Mouse (Mus musculus) heart, embryonic 14.5 days (tissue): ENCODE results near the gene Hebp1. TPM values are rescaled to one million over a fixed set of nuclear protein-coding genes. Genes with fewer than 3 reads are reported as not detected.

Experiments
- ATAC-seq: fragments of 200-750 bp; cut with Nextera tagmentation; 2 replicates; pipeline ENCODE4 v1.8.0; 2017; ENCODE audit warnings: low read depth, moderate TSS enrichment; ENCODE audit not compliant: insufficient number of reproducible peaks, insufficient read depth, low FRiP score
- H3K27ac ChIP-seq, 2 experiments: fragments of 200-500 bp in 1 of 2; fragments of 300-500 bp in 1 of 2; sonication (generic) in 1 of 2; replicated peaks in 1 of 2; 2 replicates each; pipeline ENCODE4 v1.5.1; 2012 to 2014; ENCODE audit warnings: low read depth in 2 of 2, low read length in 2 of 2, control low read depth in 1 of 2, mild to moderate bottlenecking in 1 of 2, mixed read lengths in 1 of 2; ENCODE audit not compliant: control insufficient read depth in 1 of 2, insufficient read depth in 1 of 2
- H3K27me3 ChIP-seq: fragments of 300-500 bp; sonication (generic); 2 replicates; pipeline ENCODE4 v1.6.1; 2014; ENCODE audit warnings: mild to moderate bottlenecking, low read length, control low read depth; ENCODE audit not compliant: control insufficient read depth, insufficient read depth
- H3K36me3 ChIP-seq: fragments of 300-500 bp; sonication (generic); 2 replicates; pipeline ENCODE4 v1.6.1; 2014; ENCODE audit warnings: mild to moderate bottlenecking, control low read depth, low read length, mixed read lengths; ENCODE audit not compliant: control insufficient read depth, insufficient read depth
- H3K4me1 ChIP-seq, 2 experiments: fragments of 200-500 bp in 1 of 2; fragments of 300-500 bp in 1 of 2; sonication (generic) in 1 of 2; 2 replicates each; pipeline ENCODE4 v1.6.1; 2012 to 2014; ENCODE audit warnings: low read length in 2 of 2, control low read depth in 1 of 2, mixed read lengths in 1 of 2; ENCODE audit not compliant: control insufficient read depth in 2 of 2, insufficient read depth in 2 of 2
- H3K4me2 ChIP-seq: fragments of 300-500 bp; sonication (generic); 2 replicates; pipeline ENCODE4 v1.6.1; 2014; ENCODE audit warnings: mild to moderate bottlenecking, low read length
- H3K4me3 ChIP-seq, 2 experiments: fragments of 200-500 bp in 1 of 2; fragments of 300-500 bp in 1 of 2; sonication (generic) in 1 of 2; 2 replicates each; pipeline ENCODE4 v1.5.1; 2012 to 2014; ENCODE audit warnings: low read length in 2 of 2, mild to moderate bottlenecking in 2 of 2, control low read depth in 1 of 2, low read depth in 1 of 2, moderate library complexity in 1 of 2; ENCODE audit not compliant: control insufficient read depth in 1 of 2, insufficient read depth in 1 of 2
- H3K9ac ChIP-seq: fragments of 300-500 bp; sonication (generic); 2 replicates; pipeline ENCODE4 v1.6.1; 2014; ENCODE audit warnings: mild to moderate bottlenecking, low read length
- H3K9me3 ChIP-seq: fragments of 300-500 bp; sonication (generic); 2 replicates; pipeline ENCODE4 v1.6.1; 2016; ENCODE audit warnings: low read length, control low read depth; ENCODE audit not compliant: control insufficient read depth
- WGBS: fragments of 180-500 bp; shearing (Covaris S2); extraction: QIAGEN DNeasy Blood & Tissue Kit; methylation state at CpG from one replicate; pipeline ENCODE4 v1.1.7; 2014; 5-methylcytosine and 5-hydroxymethylcytosine counted together
- polyA plus RNA-seq: library from polyadenylated mRNA; unstranded; fragments of >200 nt; fragmentation: Nextera tagmentation; extraction: Ambion mirVana; gene quantifications from 2 replicates; pipeline ENCODE4 v1.2.1, GENCODE M21; 2014

Gene Hebp1
- polyA plus RNA-seq, 1 experiment from 2014 or later = 9.2 TPM

DNA sequence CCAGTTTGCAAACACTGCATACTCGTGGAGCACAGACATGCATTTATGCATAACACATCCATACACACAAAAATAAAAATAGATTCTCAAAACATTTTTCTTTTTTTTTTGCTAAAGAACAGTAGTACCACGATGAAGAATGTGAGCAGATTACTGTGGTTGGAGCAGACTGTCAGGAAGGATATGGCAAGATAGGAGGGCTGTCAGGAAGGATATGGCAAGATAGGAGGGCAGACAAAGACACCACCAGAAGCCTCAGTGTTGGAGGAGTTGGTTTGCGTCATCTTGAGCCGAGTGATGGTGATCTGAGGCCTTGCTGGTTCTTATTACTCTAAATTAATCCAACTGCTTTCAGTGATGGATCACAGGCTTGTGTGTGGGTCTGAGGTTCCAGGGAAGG, 35.0 kb downstream of the Hebp1 start:
- Histone ChIP-seq H3K9me3 (no peaks in the 10 kb centered on the region), H3K36me3 (no peaks in the 10 kb centered on the region), H3K4me2 (no peak overlapping the region), H3K4me3 (no peak overlapping the region), H3K9ac (no peak overlapping the region), H3K27ac (peak overlapping the region in 1 of 2 experiments; percentile 19; a peak in 1 of 4 replicates), H3K4me1 (peaks cover 0 to 10% of the 10 kb centered on the region in 2 experiments; a peak in 3 of 4 replicates), H3K27me3 (no peaks in the 10 kb centered on the region)
- 46% methylated on average over 4 of the region's 4 CpGs for WGBS
- no peak for ATAC-seq

DNA sequence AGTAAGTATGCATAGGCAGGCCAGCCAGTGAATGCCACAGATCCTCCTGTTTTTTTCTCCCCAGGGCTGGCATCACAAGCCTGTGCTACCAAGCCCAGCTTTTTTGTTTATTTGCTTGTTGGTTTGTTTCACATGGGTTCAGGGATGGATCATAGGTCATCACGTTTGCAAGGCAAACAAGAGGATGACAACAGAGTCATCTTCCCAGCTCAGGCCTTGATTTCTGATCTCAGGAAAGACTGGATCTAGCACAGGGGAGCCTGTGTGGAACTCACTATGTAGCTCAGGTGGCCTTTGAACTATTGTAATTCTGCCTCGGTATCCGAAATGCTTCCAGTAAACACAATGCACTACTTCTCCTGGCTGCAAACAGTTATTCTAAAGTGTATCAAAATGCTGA, 35.5 kb downstream of the Hebp1 start:
- Histone ChIP-seq H3K4me3 (no peak overlapping the region), H3K4me1 (peaks cover 0 to 12% of the 10 kb centered on the region in 2 experiments; a peak in 3 of 4 replicates), H3K27ac (no peak overlapping the region), H3K27me3 (no peaks in the 10 kb centered on the region), H3K36me3 (no peaks in the 10 kb centered on the region), H3K9me3 (no peaks in the 10 kb centered on the region), H3K9ac (no peak overlapping the region), H3K4me2 (no peak overlapping the region)
- WGBS = 82% methylated on average over 3 of the region's 3 CpGs
- no peak for ATAC-seq

DNA sequence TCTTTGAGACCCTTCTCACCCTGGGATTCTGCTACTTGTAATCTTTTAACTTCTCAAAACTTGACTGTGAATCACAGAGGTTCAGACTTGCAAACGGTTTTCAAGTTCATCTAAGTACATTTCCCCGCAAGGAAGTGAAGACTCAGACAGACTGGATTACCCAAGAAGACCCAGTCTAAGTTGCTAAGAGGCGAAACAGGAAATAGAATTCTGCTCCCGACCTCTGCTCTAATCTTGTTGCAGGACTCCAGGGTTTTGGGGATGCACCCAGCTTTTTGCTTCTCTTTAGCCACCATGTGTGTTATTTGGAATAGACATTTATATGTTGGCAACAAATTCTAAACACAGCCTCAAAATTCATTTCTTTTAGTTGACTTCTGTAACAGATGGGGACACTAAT, 36.5 kb downstream of the Hebp1 start:
- Histone ChIP-seq H3K27me3 (no peaks in the 10 kb centered on the region), H3K9ac (no peak overlapping the region), H3K9me3 (no peaks in the 10 kb centered on the region), H3K4me1 (peaks cover 5 to 14% of the 10 kb centered on the region in 2 experiments; a peak in 2 of 4 replicates), H3K27ac (no peak overlapping the region), H3K4me2 (no peak overlapping the region), H3K36me3 (no peaks in the 10 kb centered on the region), H3K4me3 (no peak overlapping the region)
- ATAC-seq = no peak
- 56% methylated on average over 4 of the region's 4 CpGs for WGBS

DNA sequence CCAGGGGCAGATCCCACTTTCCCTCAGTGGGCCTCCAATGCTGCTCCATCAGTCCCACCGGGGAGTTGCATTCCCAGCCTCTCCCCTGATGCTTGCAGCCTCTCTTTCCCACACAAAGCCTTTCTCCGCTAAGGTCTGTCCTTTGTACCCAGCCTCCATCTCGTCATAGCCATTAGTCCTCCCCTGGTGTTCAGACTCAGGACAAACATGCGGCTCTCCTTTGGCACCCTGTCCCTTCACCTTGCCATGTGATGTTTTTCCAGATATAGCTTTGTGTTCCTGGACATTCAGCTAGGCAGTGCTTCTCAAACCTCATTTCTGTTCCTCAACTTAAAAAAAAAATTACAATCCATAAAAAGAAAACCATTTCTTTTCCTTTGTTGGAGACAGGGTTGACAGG, 39.3 kb downstream of the Hebp1 start:
- Histone ChIP-seq H3K4me2 (no peak overlapping the region), H3K9ac (no peak overlapping the region), H3K27ac (no peak overlapping the region), H3K27me3 (no peaks in the 10 kb centered on the region), H3K9me3 (no peaks in the 10 kb centered on the region), H3K36me3 (no peaks in the 10 kb centered on the region), H3K4me3 (no peak overlapping the region), H3K4me1 (peaks cover 5 to 11% of the 10 kb centered on the region in 2 experiments; a peak in 2 of 4 replicates)
- no peak for ATAC-seq
- 51% methylated on average over 4 of the region's 4 CpGs for WGBS

DNA sequence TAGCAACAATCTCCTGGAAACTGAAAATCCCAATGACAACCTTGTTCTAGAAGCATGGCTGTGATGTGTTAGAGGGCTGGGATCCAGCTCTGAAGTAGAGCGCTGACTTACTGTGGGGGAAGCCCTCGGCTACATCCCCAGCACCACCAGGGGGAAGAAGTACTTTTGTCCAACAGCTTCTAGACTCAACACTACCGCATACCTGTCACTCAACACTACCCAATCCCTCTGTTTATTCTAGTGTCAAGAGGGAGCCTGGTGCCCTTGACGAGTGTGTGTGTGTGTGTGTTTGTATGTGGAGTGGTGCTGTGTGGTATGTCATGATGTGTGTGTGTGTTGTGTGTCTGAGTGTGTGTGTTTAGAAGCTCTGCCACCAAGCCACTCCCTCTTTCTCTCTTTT, 40.3 kb downstream of the Hebp1 start:
- Histone ChIP-seq H3K27ac (no peak overlapping the region), H3K4me1 (peaks cover 5 to 7% of the 10 kb centered on the region in 2 experiments; a peak in 2 of 4 replicates), H3K4me2 (no peak overlapping the region), H3K9ac (no peak overlapping the region), H3K9me3 (no peaks in the 10 kb centered on the region), H3K36me3 (no peaks in the 10 kb centered on the region), H3K27me3 (no peaks in the 10 kb centered on the region), H3K4me3 (no peak overlapping the region)
- ATAC-seq = no peak
- WGBS = 28% methylated on average over 4 of the region's 4 CpGs

DNA sequence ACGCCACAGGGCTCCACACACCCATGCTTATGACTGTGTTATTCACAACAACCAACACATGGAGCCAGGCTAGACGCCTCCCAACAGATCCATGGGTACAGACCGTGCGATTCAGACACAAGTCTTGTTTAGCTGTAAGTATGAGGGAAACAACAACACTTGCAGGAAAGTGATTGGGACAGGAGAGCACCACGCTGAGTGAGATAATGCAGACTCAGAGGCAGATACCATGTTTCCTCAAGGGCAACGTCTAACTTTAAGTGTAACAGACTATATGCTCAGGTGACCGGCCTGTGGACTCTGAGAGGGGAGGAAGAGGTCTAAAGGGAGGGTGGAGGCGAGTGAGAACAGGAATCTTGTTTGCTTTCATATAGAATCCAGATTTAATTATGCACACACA, 41.2 kb downstream of the Hebp1 start:
- H3K4me1 ChIP-seq = peaks cover 5 to 7% of the 10 kb centered on the region in 2 experiments; a peak in 2 of 4 replicates
- no peak for ATAC-seq
- H3K27ac ChIP-seq = no peak overlapping the region
- no peaks in the 10 kb centered on the region for H3K27me3 ChIP-seq
- H3K9ac ChIP-seq = no peak overlapping the region
- no peak overlapping the region for H3K4me2 ChIP-seq
- H3K36me3 ChIP-seq = no peaks in the 10 kb centered on the region
- no peak overlapping the region for H3K4me3 ChIP-seq
- no peaks in the 10 kb centered on the region for H3K9me3 ChIP-seq
- WGBS = 43% methylated on average over 8 of the region's 8 CpGs

DNA sequence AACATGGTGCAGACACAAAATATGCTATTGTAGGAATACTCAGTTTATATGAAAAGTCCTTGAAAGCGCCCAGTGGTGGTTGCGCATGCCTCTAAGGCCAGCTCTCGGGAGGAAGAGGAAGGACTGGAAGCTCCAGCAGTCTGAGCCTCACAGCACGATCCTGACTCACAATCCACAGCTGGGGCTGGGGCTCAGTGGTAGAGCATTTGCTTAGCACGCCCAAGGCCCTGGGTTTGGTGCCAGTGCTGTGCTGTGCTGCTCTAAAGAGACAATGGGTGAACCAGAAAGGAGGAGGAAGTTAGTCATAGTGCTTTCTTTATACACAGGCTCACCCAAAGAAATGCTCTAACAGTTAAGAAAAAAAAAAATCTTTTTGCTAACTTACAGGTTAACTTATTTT, 44.1 kb downstream of the Hebp1 start:
- Histone ChIP-seq H3K36me3 (no peaks in the 10 kb centered on the region), H3K27ac (no peak overlapping the region), H3K9me3 (no peaks in the 10 kb centered on the region), H3K27me3 (no peaks in the 10 kb centered on the region), H3K4me1 (peaks cover 5 to 7% of the 10 kb centered on the region in 2 experiments; a peak in 2 of 4 replicates), H3K4me2 (no peak overlapping the region), H3K4me3 (no peak overlapping the region), H3K9ac (no peak overlapping the region)
- no peak for ATAC-seq
- WGBS = 85% methylated on average over 5 of the region's 5 CpGs

DNA sequence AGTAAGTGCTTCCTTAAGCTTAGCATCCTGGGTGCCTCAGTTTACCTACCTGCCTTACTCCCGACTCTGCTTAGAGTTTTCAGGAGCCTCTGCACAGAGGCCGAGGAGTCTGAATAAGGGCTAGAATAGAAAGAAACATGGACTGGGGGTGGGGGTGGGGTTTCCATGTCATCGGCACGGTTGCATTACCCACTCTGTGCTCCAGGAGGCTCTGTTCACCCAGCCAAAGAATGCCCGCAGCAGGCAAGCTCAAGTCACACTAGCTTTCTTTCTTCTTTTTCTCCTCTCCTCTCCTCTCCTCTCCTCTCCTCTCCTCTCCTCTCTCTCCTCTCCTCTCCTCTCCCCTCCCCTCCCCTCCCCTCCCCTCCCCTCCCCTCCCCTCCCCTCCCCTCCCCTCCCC, 47.5 kb downstream of the Hebp1 start:
- Histone ChIP-seq H3K4me3 (no peak overlapping the region), H3K4me2 (no peak overlapping the region), H3K27me3 (no peaks in the 10 kb centered on the region), H3K27ac (no peak overlapping the region), H3K4me1 (no peaks in the 10 kb centered on the region), H3K36me3 (no peaks in the 10 kb centered on the region), H3K9ac (no peak overlapping the region), H3K9me3 (no peaks in the 10 kb centered on the region)
- 22% methylated on average over 5 of the region's 5 CpGs for WGBS
- ATAC-seq = no peak; the same call in 1 of the 2 replicates
